Mouse (Mus musculus) layer of hippocampus, adult 9-10 months (tissue): ENCODE measurements around the gene Pcsk6.
"Not testable (repeated sequence)": the region's sequence is repeated elsewhere in the genome, so short reads cannot be mapped to it uniquely, and the experiment has no call there.

Experiments
- DNase-seq: peaks from one replicate; pipeline ENCODE4 v3.0.0; 2022; ENCODE audit warnings: low spot score

The Pcsk6 gene

DNA sequence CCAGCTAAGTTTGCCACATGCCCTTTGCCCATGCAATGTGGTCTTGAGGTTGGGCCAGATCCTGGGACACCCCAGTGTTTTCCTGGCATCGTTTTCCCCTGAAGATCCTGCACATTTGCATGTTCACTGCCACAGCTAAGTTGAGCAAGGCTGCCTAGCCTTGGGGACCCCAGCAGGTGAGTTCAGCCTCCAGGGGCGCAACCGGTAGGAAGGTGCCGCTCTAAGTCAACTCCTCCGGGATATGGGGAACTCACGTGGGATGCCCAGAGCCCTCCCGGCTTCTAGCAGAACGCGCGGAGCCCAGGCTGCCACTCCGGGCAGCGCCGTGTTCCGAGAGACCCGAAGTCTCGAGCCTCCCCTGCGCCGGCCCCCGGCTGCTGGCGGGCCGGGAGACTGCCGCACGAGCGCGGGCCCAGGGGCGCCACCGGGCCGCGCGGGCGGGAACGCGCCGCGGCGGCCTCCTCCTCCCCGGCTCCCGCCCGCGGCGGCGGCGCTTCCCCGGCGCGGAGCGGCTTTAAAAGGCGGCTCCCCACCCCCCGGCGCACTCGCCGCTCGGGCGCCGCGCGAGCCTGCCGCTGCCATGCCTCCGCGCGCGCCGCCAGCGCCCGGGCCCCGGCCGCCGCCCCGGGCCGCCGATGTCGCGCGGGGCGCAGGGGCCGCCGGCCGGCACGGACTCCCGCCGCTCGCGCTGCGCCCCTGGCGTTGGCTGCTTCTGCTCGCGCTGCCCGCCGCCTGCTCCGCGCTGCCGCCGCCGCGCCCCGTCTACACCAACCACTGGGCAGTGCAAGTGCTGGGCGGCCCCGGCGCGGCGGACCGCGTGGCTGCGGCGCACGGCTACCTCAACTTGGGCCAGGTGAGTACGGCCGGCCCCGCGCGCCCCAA is at the start of gene Pcsk6:
Gene Pcsk6 (plus strand): TSS at position 144 of the 882 bp plus-strand sequence.
- DNase-seq, result no peak

DNA sequence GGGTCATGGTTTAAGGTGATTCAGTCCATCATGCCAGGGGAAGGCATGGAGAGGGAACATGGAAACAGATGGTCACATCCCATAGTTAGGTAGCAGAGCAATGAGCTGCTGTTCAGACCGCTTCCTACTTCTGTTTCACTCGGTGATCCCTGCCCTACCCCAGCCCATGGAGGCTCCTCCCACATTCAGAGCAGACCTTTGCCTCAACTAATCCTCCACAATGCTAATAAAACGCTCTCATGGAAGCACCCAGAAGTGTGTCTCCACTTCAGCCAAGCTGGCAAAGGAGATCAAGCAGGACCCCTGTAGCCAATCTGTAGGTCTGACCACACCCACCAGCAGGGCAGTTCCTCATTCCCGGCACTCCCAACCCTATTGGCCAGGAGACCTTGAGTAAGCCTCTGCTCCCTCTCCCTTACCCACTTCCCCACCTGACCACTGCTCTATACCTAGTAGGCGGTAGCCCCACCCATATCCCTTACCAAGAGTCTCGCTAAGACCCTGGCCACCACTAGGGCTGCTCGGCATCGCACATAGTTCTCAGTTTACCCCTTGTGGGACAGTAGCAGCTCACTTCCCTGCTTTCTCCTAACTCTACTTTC is 47.8 kb upstream of the Pcsk6 start:
- no peak for DNase-seq

DNA sequence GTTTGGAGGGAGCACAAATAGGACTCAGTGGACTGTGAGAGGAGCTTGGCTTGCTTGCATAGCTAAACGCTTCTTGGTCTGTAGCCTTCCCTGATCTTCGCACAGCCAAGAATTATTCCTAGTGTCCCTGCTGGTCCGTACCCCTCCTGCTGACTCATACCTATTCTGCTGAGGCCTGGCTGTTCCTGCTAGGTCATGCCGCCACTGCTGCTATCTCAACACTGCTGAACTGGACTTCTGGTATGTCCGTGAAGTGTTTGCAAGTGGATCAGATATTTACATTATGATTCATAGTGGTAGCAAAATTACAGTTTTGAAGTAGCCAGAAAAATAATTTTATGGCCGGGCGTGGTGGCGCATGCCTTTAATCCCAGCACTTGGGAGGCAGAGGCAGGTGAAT is 44.0 kb upstream of the Pcsk6 start:
- no peak for DNase-seq

DNA sequence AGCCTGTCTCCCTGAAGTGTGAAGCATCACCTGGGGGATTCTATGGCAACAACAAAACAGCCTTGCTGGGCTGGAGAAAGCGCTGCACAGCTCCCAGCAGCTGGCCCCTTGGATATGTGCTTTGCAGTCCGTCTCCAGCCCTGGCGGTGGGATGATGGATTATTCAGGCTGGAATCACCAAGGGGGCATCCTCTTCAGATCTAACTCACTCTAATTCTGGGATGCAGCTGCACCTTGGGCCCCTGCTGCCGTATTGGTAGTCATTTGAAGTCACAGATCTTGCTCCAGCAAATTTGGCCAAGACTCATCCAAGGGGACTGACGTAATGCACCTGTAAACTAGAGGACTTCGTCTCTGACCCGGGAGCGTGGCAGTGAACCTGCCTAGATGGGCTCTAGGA is 41.1 kb upstream of the Pcsk6 start:
- no peak for DNase-seq

DNA sequence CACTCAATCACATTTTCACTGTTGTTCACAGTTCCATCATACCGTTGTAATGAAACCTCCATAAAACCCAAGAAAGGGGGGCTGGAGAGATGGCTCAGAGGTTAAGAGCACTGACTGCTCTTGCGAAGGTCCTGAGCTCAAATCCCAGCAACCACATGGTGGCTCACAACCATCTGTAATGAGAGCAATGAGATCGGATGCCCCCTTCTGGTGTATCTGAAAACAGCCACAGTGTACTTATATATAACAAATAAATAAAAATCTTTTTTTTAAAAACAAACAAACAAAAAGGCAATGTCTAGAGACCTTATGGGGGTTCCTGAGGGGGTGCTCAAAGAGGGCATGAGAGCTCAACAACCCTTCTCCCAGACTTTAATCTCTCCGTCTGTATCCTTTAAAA is 39.6 kb upstream of the Pcsk6 start:
- DNase-seq, result not testable (repeated sequence)

DNA sequence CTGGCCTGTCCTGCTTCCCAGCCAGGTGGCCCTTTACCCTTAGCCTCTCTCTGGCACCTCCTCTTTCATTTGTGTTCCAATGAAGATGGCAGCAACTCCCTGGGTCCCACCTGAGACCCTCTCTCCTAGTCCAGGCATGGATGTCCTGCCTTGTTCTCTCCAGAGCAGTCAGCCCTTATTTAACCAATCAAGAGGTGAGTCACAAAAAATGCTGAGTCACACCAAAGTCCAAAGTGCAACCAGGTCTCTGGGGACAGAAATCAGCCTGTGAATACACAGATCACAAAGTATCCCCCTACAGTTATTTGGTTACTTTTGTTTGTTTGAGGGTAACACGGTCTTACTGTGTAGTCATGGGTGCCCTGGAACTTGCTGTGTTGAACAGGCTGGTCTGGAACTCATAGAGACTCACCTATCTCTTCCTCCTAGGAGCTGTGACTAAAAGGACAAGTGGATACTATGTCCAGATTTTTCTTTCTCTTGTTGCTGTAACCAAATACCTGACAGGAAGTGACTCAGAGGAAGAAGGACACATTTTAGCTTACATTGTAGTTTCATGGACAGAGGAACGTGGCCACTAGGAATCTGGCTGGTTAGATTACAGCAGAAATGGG is 38.9 kb upstream of the Pcsk6 start:
- no peak for DNase-seq

DNA sequence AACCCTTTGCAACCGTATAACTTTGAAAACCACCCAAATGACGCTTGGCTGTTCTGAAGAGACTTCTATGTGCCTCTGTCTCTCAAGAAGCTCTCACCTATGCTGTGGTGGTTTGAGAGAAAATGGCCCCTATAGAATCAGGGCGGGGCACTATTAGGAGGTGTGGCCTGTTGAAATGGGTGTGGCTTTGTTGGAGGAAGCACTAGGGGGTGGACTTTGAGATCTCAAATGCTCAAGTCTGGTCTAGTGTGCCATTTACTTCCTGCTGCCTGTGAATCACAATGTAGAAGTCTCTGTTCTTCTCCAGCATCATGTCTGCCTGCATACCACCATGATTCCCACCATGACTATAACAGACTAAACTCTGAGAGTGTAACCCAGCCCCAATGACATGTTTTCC is 21.8 kb upstream of the Pcsk6 start:
- no peak for DNase-seq

DNA sequence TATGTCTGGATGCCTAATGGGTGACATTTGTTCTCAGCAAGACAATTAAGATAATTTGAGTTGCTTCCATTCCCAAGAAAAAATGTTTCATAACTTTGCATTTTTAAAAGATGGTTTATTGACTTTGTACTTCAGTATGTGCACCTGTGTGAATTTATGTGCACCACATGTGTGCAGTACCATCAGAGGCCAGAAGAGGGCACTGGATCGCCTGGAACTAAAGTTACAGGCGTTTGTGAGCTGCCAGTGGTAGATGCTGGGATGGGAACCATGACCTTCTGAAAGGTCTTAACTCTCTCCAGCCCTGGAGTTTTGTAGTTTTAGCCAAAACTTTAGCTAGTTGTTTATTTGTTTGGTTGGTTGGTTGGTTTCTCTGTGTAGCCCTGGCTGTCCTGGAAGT is 18.3 kb upstream of the Pcsk6 start:
- DNase-seq, result no peak

DNA sequence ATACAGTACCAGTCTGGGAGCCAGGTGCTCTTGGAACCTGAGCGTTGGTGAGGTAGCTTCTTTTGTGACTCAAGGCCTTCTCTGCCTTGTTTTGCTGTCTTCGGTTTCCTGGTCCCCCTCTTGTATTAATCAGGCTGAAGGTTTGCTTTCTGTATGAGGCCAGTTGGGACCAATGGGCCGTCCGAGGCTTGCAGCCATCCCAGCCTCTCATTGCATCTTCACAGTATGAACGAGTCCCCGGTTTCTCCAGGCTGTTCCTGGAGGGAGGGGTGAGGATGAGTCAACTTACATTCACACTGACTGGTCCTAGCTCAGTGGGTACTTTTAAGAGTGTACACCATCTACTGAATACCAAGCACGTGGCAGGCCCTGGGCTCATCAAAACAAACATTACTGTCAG is 553 bp upstream of the Pcsk6 start:
- DNase-seq, result no peak

DNA sequence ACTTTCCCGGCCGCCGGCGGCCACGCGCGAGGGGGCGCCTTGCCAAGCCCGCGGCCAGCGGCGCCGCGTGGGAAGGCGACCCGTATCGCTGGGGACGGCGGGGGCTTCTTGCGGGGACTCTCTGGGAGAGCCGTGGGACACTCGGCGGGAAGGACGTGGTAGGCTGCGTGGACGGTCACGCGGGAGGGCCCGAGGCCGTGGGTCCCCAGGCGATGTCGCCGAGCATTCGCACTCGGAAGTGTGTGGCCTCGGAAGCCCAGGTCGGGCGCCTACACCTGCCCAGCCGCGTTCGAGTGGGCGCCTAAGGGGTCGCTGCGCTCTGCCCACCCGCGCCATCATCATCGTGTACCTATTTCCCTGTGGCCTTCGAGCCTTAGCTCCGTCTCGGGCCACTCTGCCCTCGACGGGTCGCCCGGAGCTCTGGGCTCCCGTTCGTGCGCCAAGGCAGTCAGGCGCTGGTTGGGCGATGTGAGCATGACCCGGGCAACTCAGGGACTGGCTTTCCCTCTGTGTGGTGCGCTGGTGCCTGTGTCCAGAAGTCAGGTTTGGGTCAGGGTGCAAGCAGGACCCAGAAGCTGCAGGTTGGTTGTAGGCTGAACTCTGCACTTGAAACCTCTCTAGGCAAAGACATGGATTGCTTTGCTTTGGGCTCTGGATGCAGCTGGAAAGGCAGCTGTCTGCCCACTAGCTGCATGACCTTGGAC is 1.1 kb downstream of the Pcsk6 start:
- no peak for DNase-seq

DNA sequence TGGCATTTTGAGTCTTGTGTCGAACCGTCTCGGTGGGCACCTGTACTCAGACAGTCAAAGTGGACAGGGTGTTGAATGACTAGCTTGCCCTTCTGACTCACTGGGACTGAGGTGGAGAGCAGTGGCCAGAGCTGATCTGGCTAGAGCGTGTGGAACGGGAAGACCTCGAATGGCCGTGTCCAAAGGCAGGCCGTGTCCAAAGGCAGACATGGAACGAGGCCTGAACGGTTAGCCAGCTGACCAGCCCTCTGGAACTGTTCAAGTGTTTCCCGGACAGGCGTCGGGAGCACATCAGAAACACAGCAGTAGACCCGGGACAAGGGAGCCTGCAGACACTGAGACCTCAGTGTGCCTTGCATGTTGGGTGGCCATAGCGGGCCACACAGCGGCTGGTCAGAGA is 7.6 kb downstream of the Pcsk6 start:
- DNase-seq, result no peak

DNA sequence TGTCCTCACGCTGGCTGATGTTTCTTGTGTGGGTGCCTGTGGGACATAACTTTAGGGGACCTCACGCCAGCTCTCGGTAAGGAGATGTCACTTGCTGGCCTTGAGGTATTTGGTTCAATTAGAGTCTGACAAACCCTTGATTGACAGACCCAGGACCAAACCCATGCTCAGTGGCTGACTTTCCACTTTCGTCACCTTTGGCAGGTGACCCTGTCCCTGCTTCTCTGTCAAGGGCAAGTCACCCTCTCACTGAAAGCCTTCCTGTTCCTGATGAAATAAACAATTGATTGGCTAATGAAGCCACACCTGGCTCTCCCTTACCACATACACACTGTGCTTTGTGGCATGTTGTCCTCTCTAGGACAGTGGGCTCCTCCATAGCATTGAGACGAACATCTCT is 8.3 kb downstream of the Pcsk6 start:
- no peak for DNase-seq

DNA sequence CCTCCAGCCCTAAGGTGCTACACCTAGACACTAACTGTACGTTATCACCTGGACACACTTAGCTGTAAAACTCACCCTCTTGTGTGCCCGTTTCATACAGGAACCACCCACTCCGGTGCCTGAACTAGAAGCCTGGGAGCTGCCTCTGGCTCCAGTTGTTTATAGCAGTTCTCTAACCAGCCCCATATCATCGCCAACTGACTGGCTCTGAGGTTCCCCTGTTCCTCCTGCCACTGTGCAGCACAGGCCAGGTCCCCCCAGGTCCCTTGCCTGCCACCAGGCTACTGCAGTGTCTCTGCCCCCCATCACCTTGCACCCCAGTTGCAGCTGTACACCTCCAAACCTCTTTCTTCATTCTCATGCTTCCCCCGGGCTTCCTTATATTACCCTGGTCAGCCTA is 8.7 kb downstream of the Pcsk6 start:
- no peak for DNase-seq

DNA sequence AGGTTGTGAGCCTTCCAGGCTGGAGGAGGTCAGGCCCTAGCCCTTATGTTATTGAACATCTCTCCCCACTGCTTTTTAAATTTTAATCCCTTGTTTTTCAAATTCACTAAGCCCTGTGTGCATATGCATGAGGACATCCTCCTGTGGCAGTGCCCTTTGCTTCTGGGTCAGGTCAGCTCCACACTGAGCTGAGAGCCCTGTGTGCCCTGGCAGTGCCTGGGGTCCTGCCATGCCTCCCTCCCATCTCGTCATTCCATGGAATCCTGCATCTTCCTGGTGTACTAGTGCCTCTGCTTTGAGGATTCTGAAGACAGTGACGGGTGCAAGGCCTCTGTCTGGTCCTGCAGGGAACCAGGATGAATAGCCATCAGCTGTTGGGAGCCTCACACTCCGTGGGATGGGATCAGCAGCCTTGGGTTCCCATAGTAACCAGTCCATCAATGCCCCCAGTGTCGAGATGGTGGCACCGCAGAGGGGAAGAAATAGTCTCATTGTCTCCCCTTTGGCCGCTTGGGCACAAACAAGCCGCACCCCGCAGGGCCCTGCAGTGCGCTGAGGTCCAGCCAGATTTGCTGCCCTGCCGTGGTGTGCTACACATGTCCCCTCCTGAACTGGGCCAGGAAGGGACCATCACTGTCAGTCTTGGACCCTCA is 9.5 kb downstream of the Pcsk6 start:
- peak; percentile 16 for DNase-seq

DNA sequence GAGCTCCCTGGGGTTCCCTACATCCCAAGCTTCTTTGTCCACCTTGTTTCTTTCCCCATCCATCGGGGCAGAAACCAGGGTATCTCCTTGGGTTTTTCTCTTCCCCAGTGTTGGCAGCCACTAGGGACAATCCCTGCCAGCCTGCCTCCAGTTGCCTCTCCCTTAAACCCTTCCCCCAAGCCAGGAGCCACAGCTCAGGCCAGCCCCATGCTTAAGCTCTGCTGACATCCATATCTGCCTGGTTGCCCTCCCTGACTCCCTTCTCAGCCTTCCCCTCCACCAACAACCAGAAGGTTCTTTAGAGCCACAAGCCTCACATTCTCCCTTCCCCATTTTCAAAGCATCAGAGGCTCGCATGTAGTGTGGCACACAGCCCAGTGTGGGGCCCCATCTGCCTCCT is 10.3 kb downstream of the Pcsk6 start:
- no peak for DNase-seq

DNA sequence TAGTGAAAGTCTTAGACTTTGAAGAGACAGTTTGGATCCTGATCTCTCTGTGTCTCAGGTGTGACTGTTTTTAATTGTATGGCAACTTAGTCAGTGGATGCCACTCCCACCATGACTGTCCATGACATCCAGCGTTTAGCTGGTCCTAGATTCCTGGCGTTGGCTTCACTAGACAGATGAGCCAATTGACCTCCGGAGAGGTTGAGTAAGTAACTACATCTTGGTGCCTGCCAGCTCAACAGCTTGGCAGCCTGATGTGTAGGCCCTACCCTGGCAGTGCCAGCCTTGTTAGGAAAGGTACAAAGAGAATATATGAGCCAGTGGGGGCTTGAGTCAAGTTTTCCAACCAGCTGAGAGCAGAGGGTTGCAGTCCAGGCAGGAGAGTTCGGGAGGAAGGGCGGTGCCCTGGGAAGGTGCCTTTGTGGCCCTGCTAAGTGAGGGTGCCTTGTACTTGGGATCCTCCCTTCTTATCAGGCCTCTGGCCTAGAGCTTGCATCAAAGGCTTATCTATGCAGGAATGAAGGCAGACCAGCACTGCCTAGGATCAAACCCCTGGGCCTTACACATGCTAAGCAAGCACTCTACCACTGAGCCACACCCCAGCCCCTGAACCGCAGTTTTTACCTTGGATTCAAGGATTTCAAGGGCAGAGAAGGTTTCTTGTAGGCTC is 11.8 kb downstream of the Pcsk6 start:
- no peak for DNase-seq

DNA sequence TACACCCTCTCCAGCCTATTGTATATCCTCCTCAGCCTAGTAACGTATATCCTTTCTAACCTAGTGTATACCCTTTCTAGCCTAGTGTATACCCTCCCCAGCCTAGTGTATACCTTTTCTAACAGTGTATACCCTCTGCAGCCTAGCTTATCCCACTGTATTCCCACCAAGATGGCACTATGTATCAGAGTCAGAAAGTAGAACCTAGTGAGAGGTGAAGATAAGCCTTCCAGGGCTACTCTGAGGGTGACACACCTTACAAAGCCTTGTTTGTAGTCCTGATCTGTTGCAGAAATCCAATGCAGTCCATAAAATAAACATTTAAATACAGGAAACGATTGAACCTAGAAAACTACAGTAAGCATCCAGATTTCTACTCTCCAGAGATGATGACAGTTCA is 12.4 kb downstream of the Pcsk6 start:
- DNase-seq, result no peak

DNA sequence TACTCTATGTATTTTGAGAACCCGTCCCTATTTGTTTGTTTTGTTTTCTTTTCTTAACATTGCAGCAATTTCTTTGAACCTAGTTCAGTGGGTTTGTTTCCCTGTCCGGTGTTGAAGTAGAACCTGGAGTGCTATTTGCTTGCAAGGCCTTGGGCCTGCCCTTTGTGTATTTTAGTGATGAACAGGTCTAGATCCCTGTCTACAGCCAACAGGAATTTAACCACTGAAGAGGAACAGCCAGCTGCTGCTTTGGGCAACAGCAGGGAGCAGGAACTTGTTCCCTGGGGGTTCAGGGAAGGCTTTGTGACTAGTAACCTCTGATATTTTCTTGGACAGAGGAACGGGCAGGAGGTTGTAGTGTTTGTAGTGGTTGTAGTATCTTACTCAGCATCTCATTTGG is 15.1 kb downstream of the Pcsk6 start:
- DNase-seq, result no peak

DNA sequence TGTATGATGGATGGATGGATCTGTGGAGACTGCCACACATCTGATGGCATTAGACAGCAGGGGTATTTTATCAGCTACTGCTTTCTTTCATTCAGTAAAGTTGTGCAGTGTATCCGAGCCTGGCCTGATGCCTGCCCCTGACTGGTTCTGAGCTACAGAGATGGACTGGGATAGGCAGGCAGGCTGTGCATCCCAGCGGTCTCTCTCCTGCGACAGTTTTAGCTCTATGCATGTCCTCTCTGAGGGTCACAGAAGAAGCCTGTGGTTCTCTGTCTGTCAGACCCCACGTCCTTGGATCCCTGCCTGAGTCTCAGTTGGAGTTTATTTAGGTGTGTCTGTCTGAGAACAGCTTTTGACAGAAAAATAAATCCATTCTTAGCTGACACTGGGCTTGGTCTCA is 16.7 kb downstream of the Pcsk6 start:
- DNase-seq, result no peak

DNA sequence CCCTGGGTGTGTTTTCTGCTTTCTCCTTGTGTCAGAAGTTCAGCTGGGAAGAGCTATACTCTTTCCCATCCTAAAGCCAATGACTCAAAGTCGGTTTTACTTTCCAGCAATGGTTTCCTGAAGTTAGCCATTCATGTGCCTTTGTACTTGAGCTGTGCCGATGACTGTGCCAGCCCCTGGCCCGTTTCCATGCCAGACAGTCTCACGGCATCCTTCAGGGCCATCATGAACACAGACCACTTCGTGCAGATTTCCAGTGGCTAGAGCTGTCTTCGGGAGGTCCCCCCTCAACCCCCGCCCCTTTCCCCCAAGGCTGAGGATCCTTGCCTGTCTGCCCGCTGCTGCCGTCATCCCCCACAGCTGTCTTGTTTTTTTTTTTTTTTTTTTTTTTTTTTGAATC is 17.8 kb downstream of the Pcsk6 start:
- DNase-seq, result no peak

DNA sequence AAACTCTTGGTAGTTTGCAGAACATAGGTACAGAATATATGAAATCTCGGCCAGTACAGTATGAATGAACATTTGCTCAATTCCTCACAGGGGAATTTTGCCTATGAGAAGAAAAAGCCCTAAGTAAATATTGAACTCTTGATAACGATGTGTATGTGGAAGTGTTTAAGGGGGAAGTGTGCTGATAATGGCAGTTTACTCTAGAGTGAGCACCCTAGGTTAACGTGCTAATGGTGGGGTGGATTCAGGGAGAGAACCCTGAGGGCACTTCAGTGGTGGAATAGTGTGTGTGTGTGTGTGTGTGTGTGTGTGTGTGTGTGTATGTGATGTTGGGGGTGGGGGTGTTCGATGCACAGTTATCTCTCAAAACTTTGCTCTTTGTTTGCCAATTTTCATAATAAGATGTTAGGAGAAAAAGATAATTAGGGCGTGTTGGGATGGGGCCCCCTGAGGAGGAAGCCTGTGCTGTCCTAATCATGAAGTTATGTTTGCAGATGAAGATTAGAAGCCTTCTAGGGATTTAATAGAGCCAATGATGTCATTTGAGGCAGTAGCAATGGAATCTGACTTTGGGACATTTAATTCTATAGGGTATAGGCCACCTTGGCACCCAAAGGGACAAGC is 19.2 kb downstream of the Pcsk6 start:
- no peak for DNase-seq
